Mouse (Mus musculus) erythroblast, embryonic 14.5 days (primary cell): Measurements from ENCODE around the gene Smg9.

Experiments used
- GATA1 ChIP-seq: IDR thresholded peaks from 2 replicates; pipeline ENCODE4 v1.6.1; 2012; ENCODE audit warnings: low read length, inconsistent platforms, mixed read lengths
- TAL1 ChIP-seq: IDR thresholded peaks from 3 replicates; pipeline ENCODE4 v1.6.1; 2012; ENCODE audit warnings: low read length, inconsistent platforms, mixed read lengths

- TF ChIP-seq GATA1 (no peak), TAL1 (no peak)
Observed at GRCm38 (mm10) chr7:24380370-24380769, 19.0 kb upstream of the Smg9 start.
